Mouse (Mus musculus) heart, embryonic 11.5 days (tissue): ENCODE measurements at regions not wholly inside any gene's neighbourhood (a gene's known extent, or its start where the extent isn't known, plus 50 kb on each side); places are given as distances from the start of the nearest gene placed in this dataset.

Source experiments
- ATAC-seq: fragments of 200-750 bp; cut with Nextera tagmentation; replicated peaks from 2 replicates; pipeline ENCODE4 v1.8.0; 2017; ENCODE audit warnings: moderate library complexity; ENCODE audit not compliant: insufficient number of reproducible peaks, low FRiP score, low TSS enrichment
- H3K27ac ChIP-seq: fragments of 300-500 bp; sonication (generic); 2 replicates; pipeline ENCODE4 v1.5.1; 2014; ENCODE audit warnings: mild to moderate bottlenecking, low read depth, low read length
- H3K27me3 ChIP-seq: fragments of 300-500 bp; sonication (generic); 2 replicates; pipeline ENCODE4 v1.6.1; 2014; ENCODE audit warnings: mild to moderate bottlenecking, low read length, mixed read lengths; ENCODE audit not compliant: control insufficient read depth, insufficient read depth
- H3K36me3 ChIP-seq: fragments of 300-500 bp; sonication (generic); 2 replicates; pipeline ENCODE4 v1.6.1; 2014; ENCODE audit warnings: mild to moderate bottlenecking, low read length, moderate library complexity, mixed read lengths; ENCODE audit not compliant: control insufficient read depth, insufficient read depth
- H3K4me1 ChIP-seq: fragments of 300-500 bp; sonication (generic); 2 replicates; pipeline ENCODE4 v1.6.1; 2014; ENCODE audit warnings: low read length; ENCODE audit not compliant: control insufficient read depth, insufficient read depth
- H3K4me2 ChIP-seq: fragments of 300-500 bp; sonication (generic); 2 replicates; pipeline ENCODE4 v1.6.1; 2014; ENCODE audit warnings: mild to moderate bottlenecking, moderate library complexity
- H3K4me3 ChIP-seq: fragments of 300-500 bp; sonication (generic); 2 replicates; pipeline ENCODE4 v1.5.1; 2014; ENCODE audit warnings: low read depth, low read length
- H3K9ac ChIP-seq: fragments of 300-500 bp; sonication (generic); 2 replicates; pipeline ENCODE4 v1.6.1; 2014; ENCODE audit warnings: mild to moderate bottlenecking, low read depth, low read length, moderate library complexity
- H3K9me3 ChIP-seq: fragments of 300-500 bp; sonication (generic); replicated peaks from 2 replicates; pipeline ENCODE4 v1.6.1; 2016; ENCODE audit warnings: low read length; ENCODE audit not compliant: control insufficient read depth
- whole genome bisulfite sequencing: fragments of 180-500 bp; shearing (Covaris S2); extraction: QIAGEN DNeasy Blood & Tissue Kit; methylation state at CpG from one replicate; pipeline ENCODE4 v1.1.7; 2014; ENCODE audit not compliant: insufficient replicate concordance; 5-methylcytosine and 5-hydroxymethylcytosine counted together

DNA sequence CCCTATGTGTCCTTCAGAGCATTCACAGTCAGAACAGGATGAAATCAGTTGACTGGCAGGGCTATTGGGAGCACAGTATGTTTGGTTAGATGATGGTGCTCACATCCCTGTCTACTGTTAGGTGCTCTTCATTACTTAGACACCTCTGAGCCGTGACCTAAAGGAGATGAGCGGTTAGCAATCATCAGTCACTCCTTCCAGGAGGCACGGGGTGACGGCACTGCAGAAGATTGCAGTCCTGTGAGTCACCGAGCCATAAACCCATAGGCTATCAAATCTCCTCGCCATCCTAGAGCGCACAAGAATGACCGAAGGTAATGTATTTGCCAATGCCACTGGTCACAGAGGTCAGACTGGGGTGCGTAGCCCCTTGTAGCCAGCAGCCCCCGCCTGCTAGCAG lies 176.8 kb upstream of the Arl4c start:
- no peak for ATAC-seq
- WGBS = 75% methylated on average over 10 of the region's 10 CpGs
- Histone ChIP-seq H3K36me3 (no peaks in the 10 kb centered on the region), H3K4me2 (no peak overlapping the region), H3K27me3 (no peaks in the 10 kb centered on the region), H3K9me3 (no peaks in the 10 kb centered on the region), H3K27ac (no peak overlapping the region), H3K4me1 (no peaks in the 10 kb centered on the region), H3K9ac (no peak overlapping the region), H3K4me3 (no peak overlapping the region)

DNA sequence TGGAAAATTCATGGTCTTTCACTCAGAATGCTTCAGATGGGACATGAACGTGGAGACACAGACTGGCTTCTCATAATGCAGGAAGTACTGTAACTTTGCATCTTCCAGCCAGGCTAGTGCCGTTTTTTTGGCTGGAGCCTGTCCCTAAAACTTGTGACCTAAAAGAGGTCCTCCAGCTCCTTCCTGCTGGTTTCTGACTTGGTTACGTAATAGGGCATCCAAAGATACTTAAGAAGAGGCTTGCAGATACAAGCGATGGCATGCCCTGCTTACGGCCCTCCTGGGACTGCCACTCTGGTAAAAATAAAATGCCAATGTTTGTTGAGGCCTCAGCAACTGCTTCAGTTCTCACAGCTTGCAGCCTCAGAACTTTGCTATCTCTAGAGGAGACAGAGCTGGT lies 177.3 kb upstream of the Arl4c start:
- 82% methylated on average over 5 of the region's 5 CpGs for WGBS
- H3K36me3 ChIP-seq = no peaks in the 10 kb centered on the region

DNA sequence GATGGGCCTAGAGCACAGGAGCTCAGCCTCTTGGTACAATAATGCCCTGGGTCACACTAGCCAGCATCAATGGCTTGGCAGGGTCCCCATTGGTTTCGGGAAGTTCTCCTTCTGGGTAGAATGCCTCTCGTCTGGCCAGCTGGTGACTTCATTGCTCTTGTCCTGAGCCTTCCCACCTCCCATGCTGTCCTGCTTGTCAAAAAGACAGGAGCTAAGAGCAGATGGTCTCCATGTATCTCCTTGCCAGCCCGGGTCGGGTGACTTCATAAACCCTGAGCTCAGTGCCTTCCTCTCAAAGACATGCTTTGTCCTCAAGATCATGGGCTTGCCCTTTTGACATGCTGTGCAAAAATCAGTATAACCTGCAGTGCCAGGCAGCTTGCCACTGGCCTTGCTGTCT lies 179.2 kb upstream of the Sh3bp4 start:
- no peaks in the 10 kb centered on the region for H3K27me3 ChIP-seq
- no peaks in the 10 kb centered on the region for H3K4me1 ChIP-seq
- ATAC-seq = no peak
- no peak overlapping the region for H3K4me2 ChIP-seq
- no peaks in the 10 kb centered on the region for H3K36me3 ChIP-seq
- H3K27ac ChIP-seq = no peak overlapping the region
- WGBS = 71% methylated on average over 4 of the region's 4 CpGs
- H3K4me3 ChIP-seq = no peak overlapping the region
- H3K9ac ChIP-seq = no peak overlapping the region
- no peaks in the 10 kb centered on the region for H3K9me3 ChIP-seq

More for the DNA sequence above, 177.3 kb upstream of the Arl4c start:
- Histone ChIP-seq H3K9ac (no peak overlapping the region), H3K4me3 (no peak overlapping the region), H3K4me1 (no peaks in the 10 kb centered on the region), H3K27ac (no peak overlapping the region), H3K27me3 (no peaks in the 10 kb centered on the region), H3K4me2 (no peak overlapping the region), H3K9me3 (no peaks in the 10 kb centered on the region)
- no peak for ATAC-seq

DNA sequence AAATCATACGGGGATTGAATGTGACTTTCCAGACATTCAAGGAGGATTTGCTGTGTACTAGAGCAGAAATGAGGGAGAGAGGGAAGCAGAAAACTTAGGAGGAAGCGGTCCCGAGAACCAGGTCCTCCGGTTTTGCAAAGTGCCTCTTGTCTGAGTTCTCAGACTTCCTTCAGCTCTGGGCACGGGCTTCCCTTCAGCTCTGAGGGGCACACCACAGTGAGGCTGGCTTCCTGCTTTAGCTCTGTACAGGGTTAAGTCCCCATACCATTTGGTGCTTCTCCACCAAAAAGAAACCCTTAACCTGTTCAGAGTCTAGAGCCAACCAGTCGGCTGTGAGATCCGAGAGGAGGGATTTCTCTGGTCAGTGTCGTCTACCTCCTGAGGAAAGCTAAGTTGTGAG lies 167.8 kb upstream of the Sh3bp4 start:
- Histone ChIP-seq H3K36me3 (no peaks in the 10 kb centered on the region), H3K27ac (no peak overlapping the region), H3K4me1 (no peaks in the 10 kb centered on the region), H3K27me3 (no peaks in the 10 kb centered on the region), H3K4me3 (no peak overlapping the region), H3K9ac (no peak overlapping the region), H3K4me2 (no peak overlapping the region), H3K9me3 (no peaks in the 10 kb centered on the region)
- ATAC-seq = no peak
- 80% methylated on average over 8 of the region's 8 CpGs for WGBS

DNA sequence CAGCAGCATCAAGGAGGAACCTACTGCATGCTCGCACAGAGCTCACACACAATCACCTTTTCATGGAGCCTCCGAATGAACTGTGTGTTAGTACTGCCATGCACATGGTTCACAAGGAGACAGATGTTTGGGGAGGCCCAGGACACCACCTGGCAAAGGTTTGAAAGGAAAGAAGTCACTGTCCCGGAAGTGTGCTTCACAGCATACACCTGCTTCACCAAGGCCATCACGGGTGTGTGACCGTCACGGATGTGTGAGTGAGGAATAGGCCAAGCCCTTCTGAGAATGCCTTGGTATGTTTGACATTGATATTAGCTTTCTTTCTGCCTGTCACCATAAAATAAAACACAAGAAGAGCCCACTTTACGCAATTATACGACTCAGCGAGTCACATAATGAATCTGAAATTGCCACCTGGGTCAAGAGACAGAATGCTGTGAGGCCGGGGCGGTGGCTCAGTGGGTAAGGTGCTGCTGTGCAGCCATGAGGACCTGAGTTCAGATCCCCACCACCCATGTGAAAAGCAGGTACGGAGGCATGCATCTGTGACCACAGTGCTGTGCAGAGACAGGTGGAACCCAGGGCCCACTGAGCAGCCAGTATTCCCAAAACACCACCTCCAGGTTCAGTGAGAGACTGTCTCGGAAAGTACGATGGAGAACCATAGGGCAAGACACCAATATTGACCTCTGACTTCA lies 162.3 kb upstream of the Sh3bp4 start:
- Histone ChIP-seq H3K36me3 (no peaks in the 10 kb centered on the region), H3K9ac (no peak overlapping the region), H3K9me3 (no peaks in the 10 kb centered on the region), H3K27me3 (no peaks in the 10 kb centered on the region), H3K4me3 (no peak overlapping the region), H3K4me2 (no peak overlapping the region), H3K4me1 (no peaks in the 10 kb centered on the region), H3K27ac (no peak overlapping the region)
- ATAC-seq = no peak
- 89% methylated on average over 14 of the region's 14 CpGs for WGBS

DNA sequence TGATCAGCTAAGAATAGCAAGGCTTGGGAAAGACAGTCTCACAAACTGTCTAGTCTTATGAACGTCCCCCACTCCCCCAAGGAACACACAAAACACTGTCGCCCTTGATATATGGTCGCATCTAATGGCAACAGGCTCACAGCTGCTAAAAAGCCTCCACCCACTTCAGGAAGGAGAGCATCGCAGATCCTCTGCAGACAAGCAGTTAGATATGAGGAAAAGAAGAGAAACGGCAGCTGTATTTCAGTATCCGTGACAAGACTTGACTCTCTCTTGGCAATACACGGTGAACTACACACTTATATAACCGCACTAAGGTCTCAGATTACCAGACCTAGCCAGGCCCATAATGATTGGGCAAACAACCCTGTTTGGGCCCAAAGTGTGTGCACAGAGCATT lies 161.5 kb upstream of the Sh3bp4 start:
- Histone ChIP-seq H3K9me3 (no peaks in the 10 kb centered on the region), H3K4me3 (no peak overlapping the region), H3K27ac (no peak overlapping the region), H3K4me1 (no peaks in the 10 kb centered on the region), H3K9ac (no peak overlapping the region), H3K27me3 (no peaks in the 10 kb centered on the region), H3K4me2 (no peak overlapping the region), H3K36me3 (no peaks in the 10 kb centered on the region)
- no peak for ATAC-seq
- WGBS = 67% methylated on average over 8 of the region's 8 CpGs

DNA sequence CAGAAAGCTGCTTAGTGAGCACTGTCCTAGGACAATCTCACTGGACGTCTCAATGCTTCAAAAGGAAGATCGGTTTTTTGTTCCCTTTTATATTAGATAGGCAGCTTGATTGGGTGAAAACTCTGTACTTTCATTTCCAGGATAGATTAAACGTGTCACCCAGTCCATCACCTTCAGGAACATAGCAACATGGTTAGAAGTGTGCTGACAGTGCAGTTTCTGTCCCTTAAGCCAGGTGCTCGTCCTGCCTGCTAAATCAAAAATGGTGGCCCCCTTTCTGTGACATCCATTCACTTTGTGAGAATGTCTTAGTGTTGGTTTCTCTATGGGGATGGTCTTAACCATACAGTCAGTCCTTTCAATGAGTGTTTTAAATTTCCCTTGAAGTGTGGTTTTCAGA lies 160.9 kb upstream of the Sh3bp4 start:
- WGBS = 72% methylated on average over 4 of the region's 4 CpGs
- Histone ChIP-seq H3K4me1 (no peaks in the 10 kb centered on the region), H3K9ac (no peak overlapping the region), H3K27me3 (no peaks in the 10 kb centered on the region), H3K4me2 (no peak overlapping the region), H3K27ac (no peak overlapping the region), H3K36me3 (no peaks in the 10 kb centered on the region), H3K9me3 (no peaks in the 10 kb centered on the region), H3K4me3 (no peak overlapping the region)
- no peak for ATAC-seq

DNA sequence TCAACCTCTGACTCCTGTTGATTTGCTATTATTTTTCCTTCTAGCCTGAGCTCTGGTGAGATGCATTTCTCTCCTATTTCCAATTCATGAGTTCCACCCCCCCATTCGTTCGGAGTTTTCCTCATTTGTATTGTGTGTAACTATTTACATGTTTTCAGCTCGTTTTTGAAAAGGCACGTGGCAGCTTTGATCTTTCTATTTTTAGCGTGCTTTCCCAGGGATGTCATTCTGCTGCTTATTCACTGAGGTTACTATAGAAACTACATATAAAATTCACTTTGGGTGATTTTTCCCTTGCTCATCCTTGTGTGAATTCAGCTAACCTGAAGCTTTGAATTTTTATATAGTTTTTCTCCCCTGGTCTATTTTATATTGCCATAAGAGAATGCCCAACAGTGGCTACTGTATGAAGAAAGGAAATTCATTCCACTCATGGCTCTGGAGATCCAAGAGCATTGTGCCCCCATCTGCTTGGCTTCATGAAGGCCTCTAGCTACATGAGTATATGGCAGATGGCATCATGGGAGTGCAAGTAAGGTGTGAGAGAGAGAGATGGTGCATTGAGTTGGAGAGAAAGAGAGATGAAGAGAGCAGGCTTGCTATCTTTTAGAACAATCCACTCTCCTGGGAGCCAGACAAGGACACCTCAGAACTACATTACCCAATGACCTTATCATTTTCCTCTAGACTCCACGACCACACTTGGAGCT lies 160.2 kb upstream of the Sh3bp4 start:
- no peak for ATAC-seq
- no peak overlapping the region for H3K4me3 ChIP-seq
- whole genome bisulfite sequencing = 62% methylated on average over 6 of the region's 6 CpGs

DNA sequence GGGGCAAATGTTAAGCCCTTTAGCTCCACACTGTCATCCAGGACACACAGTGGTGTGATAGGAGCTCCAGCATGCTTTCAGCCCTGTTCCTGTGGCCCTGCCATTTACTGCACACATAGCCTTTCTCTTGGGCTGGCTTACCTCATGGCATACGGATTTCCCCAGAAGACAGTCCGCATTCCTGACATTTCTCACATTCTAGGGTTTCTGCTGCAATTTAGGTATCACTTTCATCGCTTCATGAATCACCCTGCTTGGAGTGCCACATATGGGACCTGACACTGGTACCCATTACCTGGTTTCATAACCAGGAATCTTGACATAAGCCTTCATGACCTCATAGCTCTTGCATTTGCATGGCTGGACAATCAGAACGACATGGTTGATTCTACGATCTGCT lies 158.5 kb upstream of the Sh3bp4 start:
- no peaks in the 10 kb centered on the region for H3K36me3 ChIP-seq
- ATAC-seq = no peak
- H3K9me3 ChIP-seq = no peaks in the 10 kb centered on the region
- WGBS = 56% methylated on average over 5 of the region's 5 CpGs
- no peak overlapping the region for H3K27ac ChIP-seq
- no peaks in the 10 kb centered on the region for H3K27me3 ChIP-seq
- H3K4me2 ChIP-seq = no peak overlapping the region
- no peaks in the 10 kb centered on the region for H3K4me1 ChIP-seq
- H3K4me3 ChIP-seq = no peak overlapping the region
- no peak overlapping the region for H3K9ac ChIP-seq

More for the DNA sequence above, 160.2 kb upstream of the Sh3bp4 start:
- Histone ChIP-seq H3K27ac (no peak overlapping the region), H3K4me1 (no peaks in the 10 kb centered on the region), H3K4me2 (no peak overlapping the region), H3K9me3 (no peaks in the 10 kb centered on the region), H3K27me3 (no peaks in the 10 kb centered on the region), H3K9ac (no peak overlapping the region), H3K36me3 (no peaks in the 10 kb centered on the region)
